Mouse (Mus musculus): Measurements from ENCODE around the gene Kirrel. TPM values are rescaled to one million over a fixed set of nuclear protein-coding genes. Genes with fewer than 3 reads are reported as not detected.

Gene Kirrel
- polyA plus RNA-seq, 1 experiment, result 6.0 TPM

GRCm38 (mm10) chr3:87104856-87105255 lies 69.7 kb downstream of the Kirrel start:
- H3K36me3 ChIP-seq (ENCODE audit: control insufficient read depth, insufficient read depth, low read length), result no peaks in the 10 kb centered on the region
- H3K27me3 ChIP-seq (ENCODE audit: control insufficient read depth, insufficient read depth, low read length), result no peaks in the 10 kb centered on the region; the same call in 1 of the 2 replicates
- H3K27ac ChIP-seq (ENCODE audit: insufficient read depth, low read length), result no peak overlapping the region
- no peaks in the 10 kb centered on the region for H3K4me1 ChIP-seq (ENCODE audit: control insufficient read depth, insufficient read depth, insufficient read length)
- no peak overlapping the region for H3K4me3 ChIP-seq (ENCODE audit: extremely low read depth, insufficient read depth, insufficient read length)
- DNase-seq (ENCODE audit: low read depth in 1 of 2, low spot score in 2 of 2), result no peak
- 36% methylated on average over 2 of the region's 2 CpGs for WGBS
- no peak for TF ChIP-seq POLR2A (IDR thresholded peaks at IDR 0.05; ENCODE audit: low read depth, low read length)
- TF ChIP-seq CTCF (IDR thresholded peaks at IDR 0.05; ENCODE audit: extremely low read depth, insufficient read depth, insufficient read length, insufficient replicate concordance), result no peak

GRCm38 (mm10) chr3:87102346-87102745 lies 72.2 kb downstream of the Kirrel start:
- H3K27ac ChIP-seq (ENCODE audit: insufficient read depth, low read length), result no peak overlapping the region
- no peak for DNase-seq (ENCODE audit: low read depth in 1 of 2, low spot score in 2 of 2)
- TF ChIP-seq POLR2A (IDR thresholded peaks at IDR 0.05; ENCODE audit: low read depth, low read length), result no peak
- TF ChIP-seq CTCF (IDR thresholded peaks at IDR 0.05; ENCODE audit: extremely low read depth, insufficient read depth, insufficient read length, insufficient replicate concordance), result no peak
- no peaks in the 10 kb centered on the region for H3K36me3 ChIP-seq (ENCODE audit: control insufficient read depth, insufficient read depth, low read length)
- H3K4me3 ChIP-seq (ENCODE audit: extremely low read depth, insufficient read depth, insufficient read length), result no peak overlapping the region
- no peaks in the 10 kb centered on the region for H3K4me1 ChIP-seq (ENCODE audit: control insufficient read depth, insufficient read depth, insufficient read length)
- WGBS, result 33% methylated on average over 7 of the region's 7 CpGs
- no peaks in the 10 kb centered on the region; the same call in 1 of the 2 replicates for H3K27me3 ChIP-seq (ENCODE audit: control insufficient read depth, insufficient read depth, low read length)

- TF ChIP-seq CTCF (IDR thresholded peaks at IDR 0.05; ENCODE audit: extremely low read depth, insufficient read depth, insufficient read length, insufficient replicate concordance) (no peak), POLR2A (IDR thresholded peaks at IDR 0.05; ENCODE audit: low read depth, low read length) (no peak)
- no peak for DNase-seq (ENCODE audit: low read depth in 1 of 2, low spot score in 2 of 2)
- no peaks in the 10 kb centered on the region for H3K4me1 ChIP-seq (ENCODE audit: control insufficient read depth, insufficient read depth, insufficient read length)
- no peak overlapping the region for H3K4me3 ChIP-seq (ENCODE audit: extremely low read depth, insufficient read depth, insufficient read length)
- WGBS, result 73% methylated on average over 4 of the region's 4 CpGs
- no peaks in the 10 kb centered on the region; the same call in 1 of the 2 replicates for H3K27me3 ChIP-seq (ENCODE audit: control insufficient read depth, insufficient read depth, low read length)
- no peaks in the 10 kb centered on the region for H3K36me3 ChIP-seq (ENCODE audit: control insufficient read depth, insufficient read depth, low read length)
- no peak overlapping the region for H3K27ac ChIP-seq (ENCODE audit: insufficient read depth, low read length)
Observed at GRCm38 (mm10) chr3:87100911-87101310, 73.6 kb downstream of the Kirrel start.

GRCm38 (mm10) chr3:87097969-87098946 lies 76.3 kb downstream of the Kirrel start:
- WGBS, result 88% methylated on average over 19 of the region's 19 CpGs
- Histone ChIP-seq H3K36me3 (ENCODE audit: control insufficient read depth, insufficient read depth, low read length) (no peaks in the 10 kb centered on the region), H3K27ac (ENCODE audit: insufficient read depth, low read length) (no peak overlapping the region), H3K27me3 (ENCODE audit: control insufficient read depth, insufficient read depth, low read length) (no peaks in the 10 kb centered on the region; the same call in 1 of the 2 replicates), H3K4me3 (ENCODE audit: extremely low read depth, insufficient read depth, insufficient read length) (no peak overlapping the region), H3K4me1 (ENCODE audit: control insufficient read depth, insufficient read depth, insufficient read length) (no peaks in the 10 kb centered on the region)
- TF ChIP-seq POLR2A (IDR thresholded peaks at IDR 0.05; ENCODE audit: low read depth, low read length), result no peak
- TF ChIP-seq CTCF (IDR thresholded peaks at IDR 0.05; ENCODE audit: extremely low read depth, insufficient read depth, insufficient read length, insufficient replicate concordance), result no peak
- DNase-seq (ENCODE audit: low read depth in 1 of 2, low spot score in 2 of 2), result no peak

GRCm38 (mm10) chr3:87097205-87097604 lies 77.3 kb downstream of the Kirrel start:
- Histone ChIP-seq H3K27ac (ENCODE audit: insufficient read depth, low read length) (no peak overlapping the region), H3K27me3 (ENCODE audit: control insufficient read depth, insufficient read depth, low read length) (no peaks in the 10 kb centered on the region), H3K36me3 (ENCODE audit: control insufficient read depth, insufficient read depth, low read length) (no peaks in the 10 kb centered on the region), H3K4me1 (ENCODE audit: control insufficient read depth, insufficient read depth, insufficient read length) (no peaks in the 10 kb centered on the region), H3K4me3 (ENCODE audit: extremely low read depth, insufficient read depth, insufficient read length) (no peak overlapping the region)
- no peak for DNase-seq (ENCODE audit: low read depth in 1 of 2, low spot score in 2 of 2)
- TF ChIP-seq POLR2A (IDR thresholded peaks at IDR 0.05; ENCODE audit: low read depth, low read length), result no peak
- TF ChIP-seq CTCF (IDR thresholded peaks at IDR 0.05; ENCODE audit: extremely low read depth, insufficient read depth, insufficient read length, insufficient replicate concordance), result no peak
- 86% methylated on average over 9 of the region's 9 CpGs for WGBS

- H3K27ac ChIP-seq (ENCODE audit: insufficient read depth, low read length), result no peak overlapping the region
- 73% methylated on average over 6 of the region's 6 CpGs for WGBS
- no peak for TF ChIP-seq CTCF (IDR thresholded peaks at IDR 0.05; ENCODE audit: extremely low read depth, insufficient read depth, insufficient read length, insufficient replicate concordance)
- no peak for TF ChIP-seq POLR2A (IDR thresholded peaks at IDR 0.05; ENCODE audit: low read depth, low read length)
- H3K27me3 ChIP-seq (ENCODE audit: control insufficient read depth, insufficient read depth, low read length), result no peaks in the 10 kb centered on the region
- no peak for DNase-seq (ENCODE audit: low read depth in 1 of 2, low spot score in 2 of 2)
- H3K36me3 ChIP-seq (ENCODE audit: control insufficient read depth, insufficient read depth, low read length), result no peaks in the 10 kb centered on the region
- no peak overlapping the region for H3K4me3 ChIP-seq (ENCODE audit: extremely low read depth, insufficient read depth, insufficient read length)
- no peaks in the 10 kb centered on the region for H3K4me1 ChIP-seq (ENCODE audit: control insufficient read depth, insufficient read depth, insufficient read length)
Observed at GRCm38 (mm10) chr3:87093718-87094117, 80.8 kb downstream of the Kirrel start.

Data from spleen, adult 2 months (tissue).